Mouse (Mus musculus) CH12.LX (cell line): ENCODE results near the gene AI854703. TPM values are rescaled to one million over a fixed set of nuclear protein-coding genes. Genes with fewer than 3 reads are reported as not detected.
A peak's percentile ranks its signal among the peaks of the same experiment; 100 is the strongest.

Experiments used
- DNase-seq: peaks from one replicate; pipeline ENCODE4 v3.0.0-alpha.2; 2013; ENCODE audit errors: extremely low read depth
- H3K27ac ChIP-seq: 2 replicates; pipeline ENCODE4 v1.5.1; 2012; ENCODE audit warnings: low read depth, mild to moderate bottlenecking, control low read depth, moderate library complexity; ENCODE audit not compliant: insufficient read depth
- H3K27me3 ChIP-seq: replicated peaks from 2 replicates; pipeline ENCODE3; 2012; ENCODE audit warnings: inconsistent platforms
- H3K36me3 ChIP-seq, 2 experiments: replicated peaks in 1 of 2; 2 replicates each; pipeline versions ENCODE3 to v1.6.1; 2012; ENCODE audit warnings: inconsistent platforms in 1 of 2, low read length in 1 of 2, mild to moderate bottlenecking in 1 of 2, mixed read lengths in 1 of 2, moderate library complexity in 1 of 2; ENCODE audit not compliant: control insufficient read depth in 1 of 2, insufficient read depth in 1 of 2
- H3K4me1 ChIP-seq, 2 experiments: 2 replicates each; pipeline ENCODE4 v1.6.1; 2012; ENCODE audit warnings: inconsistent platforms in 1 of 2, moderate library complexity in 1 of 2; ENCODE audit not compliant: insufficient read depth in 2 of 2, control insufficient read depth in 1 of 2
- H3K4me2 ChIP-seq: 2 replicates; pipeline ENCODE4 v1.6.1; 2012; ENCODE audit warnings: low read depth, mild to moderate bottlenecking, control low read depth; ENCODE audit not compliant: poor library complexity, insufficient read depth, severe bottlenecking
- H3K4me3 ChIP-seq, 3 experiments: fragments of 150-350 bp in 1 of 3; sonication (generic) in 1 of 3; replicated peaks in 1 of 3; 2 replicates each; pipeline versions ENCODE3 to v1.5.1; 2011 to 2012; ENCODE audit warnings: low read depth in 2 of 3, low read length in 2 of 3, mild to moderate bottlenecking in 2 of 3, moderate library complexity in 2 of 3, control low read depth in 1 of 3, improper control_type of control experiment in 1 of 3, inconsistent platforms in 1 of 3, mixed read lengths in 1 of 3; ENCODE audit not compliant: poor library complexity in 1 of 3
- H3K79me2 ChIP-seq: replicated peaks from 2 replicates; pipeline ENCODE4 v1.6.1; 2012; ENCODE audit warnings: mild to moderate bottlenecking, moderate library complexity; ENCODE audit not compliant: control insufficient read depth, poor library complexity, insufficient read depth, severe bottlenecking; ENCODE audit errors: extremely low read depth
- H3K9ac ChIP-seq: 2 replicates; pipeline ENCODE4 v1.6.1; 2012; ENCODE audit warnings: low read depth, mild to moderate bottlenecking, control low read depth, moderate library complexity; ENCODE audit not compliant: insufficient read depth
- H3K9me3 ChIP-seq: replicated peaks from 2 replicates; pipeline ENCODE3; 2012; ENCODE audit warnings: low read length, inconsistent platforms, mixed read lengths
- BHLHE40 ChIP-seq: IDR thresholded peaks from 2 replicates; pipeline ENCODE4 v1.6.1; 2011; ENCODE audit warnings: mild to moderate bottlenecking, low read depth, low read length, improper control_type of control experiment
- CHD1 ChIP-seq: IDR thresholded peaks from 2 replicates; pipeline ENCODE4 v1.6.1; 2012; ENCODE audit warnings: low read depth, low read length, improper control_type of control experiment, inconsistent platforms
- CTCF ChIP-seq, 2 experiments: IDR thresholded peaks in 1 of 2; conservative IDR thresholded peaks in 1 of 2; 2 replicates each; pipeline ENCODE4 v1.5.1; 2011 to 2012; ENCODE audit warnings: low read depth in 2 of 2, low read length in 2 of 2, improper control_type of control experiment in 1 of 2, inconsistent platforms in 1 of 2, mild to moderate bottlenecking in 1 of 2, moderate library complexity in 1 of 2
- E2F4 ChIP-seq: IDR thresholded peaks from 2 replicates; pipeline ENCODE4 v1.6.1; 2011; ENCODE audit warnings: low read depth, low read length, improper control_type of control experiment; ENCODE audit not compliant: insufficient replicate concordance
- ELF1 ChIP-seq: IDR thresholded peaks from 2 replicates; pipeline ENCODE4 v1.6.1; 2014; ENCODE audit warnings: low read depth, mild to moderate bottlenecking, inconsistent platforms, low read length, improper control_type of control experiment
- ETS1 ChIP-seq: conservative IDR thresholded peaks from 2 replicates; pipeline ENCODE4 v1.6.1; 2012; ENCODE audit warnings: low read depth, mild to moderate bottlenecking, inconsistent platforms, low read length, improper control_type of control experiment, moderate library complexity
- GABPA ChIP-seq: IDR thresholded peaks from 2 replicates; pipeline ENCODE4 v1.6.1; 2012; ENCODE audit warnings: low read depth, low read length, improper control_type of control experiment, inconsistent platforms; ENCODE audit not compliant: insufficient replicate concordance
- HCFC1 ChIP-seq: IDR thresholded peaks from 2 replicates; pipeline ENCODE4 v1.6.1; 2012; ENCODE audit warnings: low read depth, mild to moderate bottlenecking, inconsistent platforms, low read length, improper control_type of control experiment
- IRF4 ChIP-seq: IDR thresholded peaks from 2 replicates; pipeline ENCODE4 v1.6.1; 2014; ENCODE audit warnings: low read depth, mild to moderate bottlenecking, inconsistent platforms, low read length, improper control_type of control experiment
- JUN ChIP-seq: IDR thresholded peaks from 2 replicates; pipeline ENCODE4 v1.6.1; 2011; ENCODE audit warnings: low read depth, mild to moderate bottlenecking, low read length, improper control_type of control experiment, moderate library complexity; ENCODE audit not compliant: insufficient read depth
- KAT2A ChIP-seq: IDR thresholded peaks from 2 replicates; pipeline ENCODE4 v1.6.1; 2012; ENCODE audit warnings: low read length, improper control_type of control experiment, inconsistent platforms; ENCODE audit not compliant: insufficient replicate concordance
- MAX ChIP-seq: IDR thresholded peaks from 2 replicates; pipeline ENCODE4 v1.6.1; 2011; ENCODE audit warnings: low read length, improper control_type of control experiment
- MAZ ChIP-seq: IDR thresholded peaks from 2 replicates; pipeline ENCODE4 v1.6.1; 2012; ENCODE audit warnings: low read depth, mild to moderate bottlenecking, inconsistent platforms, low read length, improper control_type of control experiment, moderate library complexity
- MEF2A ChIP-seq: IDR thresholded peaks from 2 replicates; pipeline ENCODE4 v1.6.1; 2014; ENCODE audit warnings: low read depth, mild to moderate bottlenecking, inconsistent platforms, low read length, improper control_type of control experiment, borderline replicate concordance
- MXI1 ChIP-seq: IDR thresholded peaks from 2 replicates; pipeline ENCODE4 v1.6.1; 2011; ENCODE audit warnings: mild to moderate bottlenecking, low read depth, low read length, improper control_type of control experiment
- MYC ChIP-seq: IDR thresholded peaks from 2 replicates; pipeline ENCODE4 v1.6.1; 2011; ENCODE audit warnings: low read depth, mild to moderate bottlenecking, improper control_type of control experiment, low read length
- NELFE ChIP-seq: IDR thresholded peaks from 2 replicates; pipeline ENCODE4 v1.6.1; 2011; ENCODE audit warnings: low read depth, low read length, improper control_type of control experiment
- NRF1 ChIP-seq: IDR thresholded peaks from 2 replicates; pipeline ENCODE4 v1.6.1; 2014; ENCODE audit warnings: low read depth, mild to moderate bottlenecking, inconsistent platforms, low read length, improper control_type of control experiment, moderate library complexity
- PAX5 ChIP-seq: IDR thresholded peaks from 2 replicates; pipeline ENCODE4 v1.6.1; 2012; ENCODE audit warnings: low read length, inconsistent platforms, mixed read lengths
- POLR2A ChIP-seq: IDR thresholded peaks from 2 replicates; pipeline ENCODE4 v1.6.1; 2011; ENCODE audit warnings: low read depth, mild to moderate bottlenecking, improper control_type of control experiment, low read length
- POLR2AphosphoS2 ChIP-seq: IDR thresholded peaks from 2 replicates; pipeline ENCODE4 v1.6.1; 2011; ENCODE audit warnings: low read depth, low read length, improper control_type of control experiment
- RCOR1 ChIP-seq: conservative IDR thresholded peaks from 2 replicates; pipeline ENCODE4 v1.6.1; 2012; ENCODE audit warnings: low read depth, mild to moderate bottlenecking, inconsistent platforms, low read length, improper control_type of control experiment
- SMC3 ChIP-seq: IDR thresholded peaks from 2 replicates; pipeline ENCODE4 v1.6.1; 2011; ENCODE audit warnings: low read depth, low read length, improper control_type of control experiment
- TBP ChIP-seq: conservative IDR thresholded peaks from 2 replicates; pipeline ENCODE4 v1.6.1; 2011; ENCODE audit warnings: low read depth, low read length, improper control_type of control experiment
- TCF12 ChIP-seq: IDR thresholded peaks from 2 replicates; pipeline ENCODE4 v1.6.1; 2014; ENCODE audit warnings: low read depth, mild to moderate bottlenecking, inconsistent platforms, low read length, improper control_type of control experiment
- UBTF ChIP-seq: IDR thresholded peaks from 2 replicates; pipeline ENCODE4 v1.6.1; 2012; ENCODE audit warnings: low read depth, mild to moderate bottlenecking, inconsistent platforms, low read length, improper control_type of control experiment, moderate library complexity
- USF2 ChIP-seq: conservative IDR thresholded peaks from 2 replicates; pipeline ENCODE4 v1.6.1; 2011; ENCODE audit warnings: low read depth, low read length, improper control_type of control experiment
- ZC3H11A ChIP-seq: IDR thresholded peaks from 2 replicates; pipeline ENCODE4 v1.6.1; 2012; ENCODE audit warnings: low read depth, mild to moderate bottlenecking, inconsistent platforms, low read length, improper control_type of control experiment
- ZKSCAN1 ChIP-seq: IDR thresholded peaks from 2 replicates; pipeline ENCODE4 v1.6.1; 2012; ENCODE audit warnings: low read depth, inconsistent platforms, low read length, improper control_type of control experiment, borderline replicate concordance
- ZMIZ1 ChIP-seq: IDR thresholded peaks from 2 replicates; pipeline ENCODE4 v1.6.1; 2012; ENCODE audit warnings: low read depth, mild to moderate bottlenecking, inconsistent platforms, low read length, improper control_type of control experiment
- ZNF384 ChIP-seq: IDR thresholded peaks from 2 replicates; pipeline ENCODE4 v1.6.1; 2012; ENCODE audit warnings: low read depth, low read length, improper control_type of control experiment, inconsistent platforms
- dilution Hi-C: fragments of 300-500 bp; cut with MboI; formaldehyde crosslinking; loops from 2 replicates; pipeline ENCODE4 v1.14.3; 2020; ENCODE audit warnings: low sequenced_read_pairs; ENCODE audit not compliant: extremely low pct_unique_long_range_greater_than_20kb, extremely low pct_ligation_motif_present
- in situ Hi-C: fragments of 300-500 bp; cut with MboI; formaldehyde crosslinking; loops from 3 replicates; pipeline ENCODE4 v1.14.3; 2019; ENCODE audit warnings: low sequenced_read_pairs, low pct_ligation_motif_present, low pct_unique_long_range_greater_than_20kb, mixed read lengths
- polyA plus RNA-seq: library from polyadenylated mRNA; unstranded; fragments of >175 nt; gene quantifications from 2 replicates; pipeline ENCODE4 v1.2.1, GENCODE M21; 2012; ENCODE audit warnings: low read depth; ENCODE audit not compliant: insufficient read length
- total RNA-seq, 2 experiments: library from RNA; depleted of rRNA; stranded (reverse); fragments of 300-350 nt in 1 of 2; fragments of >200 nt in 1 of 2; gene quantifications; 2 replicates each; pipeline ENCODE4 v1.2.3; 2012 to 2014

AI854703 gene
- total and polyA plus RNA-seq, 3 experiments, result 2.1 to 5.3 (median 4.8) TPM

GRCm38 (mm10) chr6:48646309-48646690, 19.7 kb downstream of the AI854703 start:
- Histone ChIP-seq H3K4me1 (peaks cover 17 to 45% of the 10 kb centered on the region in 2 experiments), H3K27ac (peak overlapping the region; percentile 55), H3K4me2 (no peak overlapping the region), H3K4me3 (no peak overlapping the region), H3K9me3 (peaks cover 8% of the 10 kb centered on the region), H3K27me3 (no peaks in the 10 kb centered on the region), H3K9ac (peak overlapping the region; percentile 9; the same call in 1 of the 2 replicates), H3K36me3 (peaks cover 26 to 31% of the 10 kb centered on the region in 2 experiments), H3K79me2 (peaks cover 27% of the 10 kb centered on the region)
- in situ Hi-C loops (loop anchor here (5.0 to 25.0 kb wide), 5 partner anchors 36 to 469 kb away; partner anchors contain the start of genes Doxl2, Gimap3 and Gimap4), dilution Hi-C loops (loop anchor here (25.0 kb wide), 1 partner anchor 116 kb away; the partner anchor contains the start of gene Gimap3)
- DNase-seq, result no peak
- TF ChIP-seq TCF12 (0 out of 2 replicates have a peak, but pooled peaks have one; percentile 3), TBP (no peak), JUN (peak; percentile 9; the same call in 1 of the 2 replicates)

GRCm38 (mm10) chr6:48646995-48647394, 20.4 kb downstream of the AI854703 start, which contains the start of gene Gimap8:
Gene Gimap8, plus strand, starts transcription at chr6:48647234.
- H3K4me2 ChIP-seq, result peak within 1 kb of the TSS; percentile 80
- H3K9ac ChIP-seq, result peak within 1 kb of the TSS; percentile 81
- DNase-seq, result peak; percentile 93
- no peaks in the 10 kb centered on the region for H3K27me3 ChIP-seq
- in situ Hi-C loops (loop anchor here (5.0 to 25.0 kb wide), 5 partner anchors 35 to 470 kb away; partner anchors contain the start of genes Doxl2, Gimap3 and Gimap4), dilution Hi-C loops (loop anchor here (25.0 kb wide), 1 partner anchor 115 kb away; the partner anchor contains the start of gene Gimap3)
- peaks cover 27% of the 10 kb centered on the region for H3K79me2 ChIP-seq
- peak within 1 kb of the TSS; percentile 66 for H3K27ac ChIP-seq
- H3K4me3 ChIP-seq, result peak within 1 kb of the TSS; percentile 65 to 84 (median 75)
- peaks cover 8% of the 10 kb centered on the region for H3K9me3 ChIP-seq
- H3K4me1 ChIP-seq, result peaks cover 17 to 41% of the 10 kb centered on the region in 2 experiments
- peaks cover 32 to 37% of the 10 kb centered on the region in 2 experiments for H3K36me3 ChIP-seq
- TF ChIP-seq NELFE, result no peak; the same call in 1 of the 2 replicates
- TF ChIP-seq USF2, result no peak
- TF ChIP-seq ZKSCAN1, result no peak
- TF ChIP-seq MXI1, result no peak; the same call in 1 of the 2 replicates
- TF ChIP-seq BHLHE40, result peak; percentile 47; the same call in 1 of the 2 replicates
- no peak for TF ChIP-seq PAX5
- no peak; the same call in 1 of the 2 replicates for TF ChIP-seq ETS1
- peak; percentile 82 for TF ChIP-seq ZC3H11A
- no peak for TF ChIP-seq UBTF
- TF ChIP-seq NRF1, result 0 out of 2 replicates have a peak, but pooled peaks have one; percentile 14
- peak; percentile 59; the same call in 1 of the 2 replicates for TF ChIP-seq RCOR1
- TF ChIP-seq MAX, result 0 out of 2 replicates have a peak, but pooled peaks have one; percentile 60
- no peak for TF ChIP-seq E2F4
- peak; percentile 50; the same call in 1 of the 2 replicates for TF ChIP-seq HCFC1
- TF ChIP-seq ELF1, result peak; percentile 84
- TF ChIP-seq ZMIZ1, result no peak
- peak; percentile 99 for TF ChIP-seq SMC3
- peak; percentile 55 for TF ChIP-seq MEF2A
- peak; percentile 76; the same call in 1 of the 2 replicates for TF ChIP-seq MYC
- TF ChIP-seq GABPA, result no peak
- no peak for TF ChIP-seq CHD1
- no peak for TF ChIP-seq POLR2AphosphoS2
- peak; percentile 78 for TF ChIP-seq IRF4
- no peak for TF ChIP-seq KAT2A
- TF ChIP-seq POLR2A, result peak; percentile 37; the same call in 1 of the 2 replicates
- peak; percentile 56 for TF ChIP-seq TCF12
- TF ChIP-seq ZNF384, result peak; percentile 83; the same call in 1 of the 2 replicates
- TF ChIP-seq MAZ, result peak; percentile 91
- TF ChIP-seq CTCF (conservative IDR thresholded peaks at IDR 0.05 in 1 of 2, IDR thresholded peaks at IDR 0.05 in 1 of 2; ENCODE audit: low read depth in 2 of 2, low read length in 2 of 2), result peak; percentile 52 to 98
- no peak for TF ChIP-seq TBP
